Mouse (Mus musculus): ENCODE measurements around the gene Alox12b. TPM values are rescaled to one million over a fixed set of nuclear protein-coding genes. Genes with fewer than 3 reads are reported as not detected.

Alox12b gene
- polyA plus RNA-seq, 1 experiment from 2014 or later: 0.08 TPM

DNA sequence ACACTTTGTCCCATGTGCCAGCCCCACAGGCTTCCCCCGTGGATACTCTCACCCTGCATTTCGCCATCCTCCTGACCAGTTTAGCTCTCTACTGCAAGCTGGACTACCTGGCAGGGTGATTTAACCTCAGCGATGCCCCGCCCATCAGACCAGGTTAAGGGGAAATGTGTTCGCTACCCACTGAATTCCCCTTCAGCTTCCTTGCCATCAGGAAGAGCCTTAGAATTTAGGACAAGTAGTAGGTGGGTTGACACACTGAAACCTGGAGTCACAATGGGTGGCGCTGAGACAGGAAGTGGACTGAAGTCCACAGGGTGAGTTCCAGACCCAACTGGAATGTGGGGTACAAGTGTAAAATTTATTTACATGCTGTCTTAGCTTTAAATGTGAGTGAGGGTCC lies 41.0 kb downstream of the Alox12b start, which contains the start of gene Alox8:
Gene Alox8 (minus strand): TSS at position 101 of the 400 bp plus-strand sequence.
- Histone ChIP-seq H3K4me1 (replicated peaks; ENCODE audit: control insufficient read depth, insufficient read depth, low read length) (0 out of 2 replicates have a peak, but pooled peaks cover 3% of the 10 kb centered on the region), H3K9me3 (ENCODE audit: control insufficient read depth, low read length) (no peaks in the 10 kb centered on the region), H3K27me3 (ENCODE audit: control insufficient read depth, insufficient read depth, low read length) (peaks cover 19% of the 10 kb centered on the region), H3K27ac (ENCODE audit: low read depth, low read length) (no peak within 1 kb of the TSS), H3K4me2 (ENCODE audit: low read depth, low read length, severe bottlenecking) (peak within 1 kb of the TSS; percentile 37; the same call in 1 of the 2 replicates), H3K4me3 (ENCODE audit: low read depth, low read length) (peak within 1 kb of the TSS; percentile 15; the same call in 1 of the 2 replicates), H3K36me3 (ENCODE audit: control insufficient read depth, insufficient read depth, low read length) (no peaks in the 10 kb centered on the region), H3K9ac (ENCODE audit: low read length) (peak within 1 kb of the TSS; percentile 20)
- WGBS: 31% methylated on average over 6 of the region's 6 CpGs
- ATAC-seq (replicated peaks; ENCODE audit: low FRiP score) (no peak), DNase-seq (ENCODE audit: low spot score) (peak; percentile 44)

DNA sequence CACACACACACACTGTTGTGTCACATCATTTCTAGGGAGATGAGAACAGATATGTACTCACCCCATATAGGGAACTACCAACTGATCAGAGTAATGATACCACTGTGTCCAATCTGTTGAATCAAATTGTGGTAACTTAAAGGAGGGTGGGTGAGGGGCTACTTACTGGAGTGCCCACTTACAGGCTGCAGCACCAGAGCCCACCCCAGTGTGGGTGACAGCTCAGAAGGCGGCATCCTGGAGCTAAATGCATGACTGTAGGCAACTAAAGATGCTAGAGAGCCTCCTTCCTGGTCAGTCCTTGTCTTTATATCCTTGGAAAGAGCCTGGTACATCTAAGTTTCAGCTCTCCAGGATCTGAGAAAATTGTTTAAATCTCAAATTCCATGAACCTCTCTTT lies 42.5 kb downstream of the Alox12b start:
- no peak for ATAC-seq (replicated peaks; ENCODE audit: low FRiP score)
- 81% methylated on average over 1 of the region's 1 CpGs for WGBS

DNA sequence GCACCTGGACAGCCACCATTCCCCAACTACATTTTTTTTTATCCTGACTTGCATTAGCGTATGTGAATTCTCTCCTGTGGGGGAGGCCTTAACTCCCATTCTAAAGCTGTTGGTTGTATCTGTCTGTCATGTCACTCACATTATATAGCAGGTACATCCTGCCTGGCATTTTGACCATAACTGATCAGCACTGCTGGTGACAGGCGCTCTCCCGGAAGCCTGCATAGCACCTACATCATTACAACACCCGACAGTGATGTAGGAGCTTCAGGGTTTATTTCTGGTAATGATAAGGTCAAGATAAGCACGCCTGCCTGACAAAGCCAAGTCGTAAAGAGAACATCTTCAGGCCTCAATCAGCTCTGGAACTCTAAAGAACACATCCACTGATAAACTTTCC lies 43.4 kb downstream of the Alox12b start:
- no peak overlapping the region for H3K4me3 ChIP-seq (ENCODE audit: low read depth, low read length)
- no peak overlapping the region for H3K27ac ChIP-seq (ENCODE audit: low read depth, low read length)
- no peak overlapping the region for H3K4me2 ChIP-seq (ENCODE audit: low read depth, low read length, severe bottlenecking)
- H3K27me3 ChIP-seq (ENCODE audit: control insufficient read depth, insufficient read depth, low read length): peaks cover 19% of the 10 kb centered on the region
- H3K36me3 ChIP-seq (ENCODE audit: control insufficient read depth, insufficient read depth, low read length): no peaks in the 10 kb centered on the region
- ATAC-seq (replicated peaks; ENCODE audit: low FRiP score) (no peak), DNase-seq (ENCODE audit: low spot score) (no peak)
- 0 out of 2 replicates have a peak, but pooled peaks cover 3% of the 10 kb centered on the region for H3K4me1 ChIP-seq (replicated peaks; ENCODE audit: control insufficient read depth, insufficient read depth, low read length)
- 81% methylated on average over 6 of the region's 6 CpGs for WGBS
- H3K9me3 ChIP-seq (ENCODE audit: control insufficient read depth, low read length): no peaks in the 10 kb centered on the region
- no peak overlapping the region for H3K9ac ChIP-seq (ENCODE audit: low read length)

More for the DNA sequence above, 42.5 kb downstream of the Alox12b start:
- DNase-seq (ENCODE audit: low spot score): peak; percentile 9
- no peaks in the 10 kb centered on the region for H3K36me3 ChIP-seq (ENCODE audit: control insufficient read depth, insufficient read depth, low read length)
- H3K4me1 ChIP-seq (replicated peaks; ENCODE audit: control insufficient read depth, insufficient read depth, low read length): 0 out of 2 replicates have a peak, but pooled peaks cover 3% of the 10 kb centered on the region
- peaks cover 19% of the 10 kb centered on the region for H3K27me3 ChIP-seq (ENCODE audit: control insufficient read depth, insufficient read depth, low read length)
- no peak overlapping the region for H3K4me2 ChIP-seq (ENCODE audit: low read depth, low read length, severe bottlenecking)
- H3K4me3 ChIP-seq (ENCODE audit: low read depth, low read length): no peak overlapping the region
- no peak overlapping the region for H3K27ac ChIP-seq (ENCODE audit: low read depth, low read length)
- no peaks in the 10 kb centered on the region for H3K9me3 ChIP-seq (ENCODE audit: control insufficient read depth, low read length)
- H3K9ac ChIP-seq (ENCODE audit: low read length): no peak overlapping the region

DNA sequence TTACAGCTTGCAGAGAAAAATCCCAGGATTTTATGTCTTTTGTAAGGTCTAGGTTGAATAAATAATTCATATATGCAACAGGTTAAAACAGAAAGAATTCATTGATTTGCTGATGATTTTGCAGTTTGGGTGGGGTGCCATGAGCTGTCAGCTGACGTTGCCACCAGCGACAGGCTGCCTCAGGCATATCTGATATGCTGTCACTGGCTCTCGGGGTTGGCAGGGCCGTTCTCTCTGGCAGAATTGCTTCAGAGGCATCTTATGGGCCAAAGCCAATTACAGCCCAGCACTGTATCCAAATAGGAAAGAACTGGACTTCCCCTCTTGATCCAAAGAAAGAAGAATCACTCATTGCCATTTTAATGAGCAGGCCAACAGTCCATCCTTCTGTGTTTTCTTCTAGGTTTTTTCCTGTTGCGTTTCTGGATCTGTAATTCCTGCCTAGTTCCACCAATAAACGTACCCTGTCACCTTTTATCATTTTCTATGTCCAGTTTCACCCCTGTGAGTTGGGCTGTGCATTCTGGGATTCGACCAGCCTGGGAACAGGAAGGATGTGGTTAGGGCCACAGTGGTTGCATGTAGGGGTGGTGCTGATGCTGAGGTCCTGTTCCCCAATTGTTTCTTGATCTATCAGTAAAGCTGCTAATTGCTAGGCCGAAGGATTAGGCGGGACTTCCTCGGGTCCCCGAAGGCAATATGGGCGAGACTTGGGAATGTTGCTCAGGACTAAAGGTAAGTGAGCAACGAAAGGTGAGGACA lies 45.9 kb downstream of the Alox12b start:
- Histone ChIP-seq H3K27ac (ENCODE audit: low read depth, low read length) (no peak overlapping the region), H3K4me1 (replicated peaks; ENCODE audit: control insufficient read depth, insufficient read depth, low read length) (no peaks in the 10 kb centered on the region), H3K9ac (ENCODE audit: low read length) (no peak overlapping the region), H3K27me3 (ENCODE audit: control insufficient read depth, insufficient read depth, low read length) (peaks cover 3% of the 10 kb centered on the region), H3K4me2 (ENCODE audit: low read depth, low read length, severe bottlenecking) (no peak overlapping the region), H3K36me3 (ENCODE audit: control insufficient read depth, insufficient read depth, low read length) (no peaks in the 10 kb centered on the region), H3K4me3 (ENCODE audit: low read depth, low read length) (no peak overlapping the region), H3K9me3 (ENCODE audit: control insufficient read depth, low read length) (no peaks in the 10 kb centered on the region)
- 85% methylated on average over 13 of the region's 13 CpGs for WGBS
- ATAC-seq (replicated peaks; ENCODE audit: low FRiP score): no peak
- no peak for DNase-seq (ENCODE audit: low spot score)

DNA sequence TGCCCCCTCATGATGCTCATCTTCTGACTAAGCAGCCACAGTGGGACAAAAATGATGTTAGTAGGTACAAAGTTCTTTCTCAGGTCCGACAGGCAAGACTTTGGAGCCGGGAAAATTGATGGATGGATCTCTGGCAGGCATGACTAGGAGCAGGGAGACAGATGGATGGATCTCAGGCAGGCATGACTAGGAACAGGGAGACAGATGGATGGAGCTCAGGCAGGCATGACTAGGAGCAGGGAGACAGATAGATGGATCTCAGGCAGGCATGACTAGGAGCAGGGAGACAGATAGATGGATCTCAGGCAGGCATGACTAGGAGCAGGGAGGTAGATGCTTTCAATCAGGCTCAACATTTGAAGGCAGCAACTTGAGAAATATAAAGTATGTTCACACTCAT lies 54.6 kb downstream of the Alox12b start:
- Histone ChIP-seq H3K4me2 (ENCODE audit: low read depth, low read length, severe bottlenecking) (no peak overlapping the region), H3K9ac (ENCODE audit: low read length) (no peak overlapping the region), H3K4me3 (ENCODE audit: low read depth, low read length) (no peak overlapping the region), H3K27ac (ENCODE audit: low read depth, low read length) (no peak overlapping the region), H3K9me3 (ENCODE audit: control insufficient read depth, low read length) (no peaks in the 10 kb centered on the region), H3K36me3 (ENCODE audit: control insufficient read depth, insufficient read depth, low read length) (no peaks in the 10 kb centered on the region), H3K4me1 (replicated peaks; ENCODE audit: control insufficient read depth, insufficient read depth, low read length) (no peaks in the 10 kb centered on the region), H3K27me3 (ENCODE audit: control insufficient read depth, insufficient read depth, low read length) (no peaks in the 10 kb centered on the region)
- WGBS: 54% methylated on average over 2 of the region's 2 CpGs
- ATAC-seq (replicated peaks; ENCODE audit: low FRiP score) (no peak), DNase-seq (ENCODE audit: low spot score) (no peak)

DNA sequence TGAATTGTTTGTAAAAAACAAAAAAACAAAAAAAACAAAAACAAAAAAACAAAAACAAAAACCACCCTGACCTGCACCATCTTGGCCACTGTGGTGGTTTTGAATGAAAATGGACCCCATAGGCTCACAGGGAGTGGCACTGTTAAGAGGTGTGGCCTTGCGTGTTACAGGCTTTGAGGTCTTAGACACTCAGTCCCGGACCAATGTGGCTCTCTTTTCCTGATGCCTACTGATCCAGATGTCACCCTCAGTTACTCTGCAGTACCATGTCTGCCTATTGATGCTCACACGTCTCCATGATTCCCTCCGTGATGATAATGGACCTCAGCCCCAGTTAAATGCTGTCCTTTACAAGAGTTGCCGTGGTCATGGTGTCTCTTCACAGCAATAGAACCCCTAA lies 60.6 kb downstream of the Alox12b start:
- no peak overlapping the region for H3K9ac ChIP-seq (ENCODE audit: low read length)
- no peak for DNase-seq (ENCODE audit: low spot score)
- H3K36me3 ChIP-seq (ENCODE audit: control insufficient read depth, insufficient read depth, low read length): no peaks in the 10 kb centered on the region
- no peak for ATAC-seq (replicated peaks; ENCODE audit: low FRiP score)
- H3K4me1 ChIP-seq (replicated peaks; ENCODE audit: control insufficient read depth, insufficient read depth, low read length): no peaks in the 10 kb centered on the region
- H3K4me3 ChIP-seq (ENCODE audit: low read depth, low read length): no peak overlapping the region
- no peak overlapping the region for H3K4me2 ChIP-seq (ENCODE audit: low read depth, low read length, severe bottlenecking)
- 88% methylated on average over 5 of the region's 5 CpGs for WGBS
- no peak overlapping the region for H3K27ac ChIP-seq (ENCODE audit: low read depth, low read length)
- H3K9me3 ChIP-seq (ENCODE audit: control insufficient read depth, low read length): no peaks in the 10 kb centered on the region
- no peaks in the 10 kb centered on the region for H3K27me3 ChIP-seq (ENCODE audit: control insufficient read depth, insufficient read depth, low read length)

DNA sequence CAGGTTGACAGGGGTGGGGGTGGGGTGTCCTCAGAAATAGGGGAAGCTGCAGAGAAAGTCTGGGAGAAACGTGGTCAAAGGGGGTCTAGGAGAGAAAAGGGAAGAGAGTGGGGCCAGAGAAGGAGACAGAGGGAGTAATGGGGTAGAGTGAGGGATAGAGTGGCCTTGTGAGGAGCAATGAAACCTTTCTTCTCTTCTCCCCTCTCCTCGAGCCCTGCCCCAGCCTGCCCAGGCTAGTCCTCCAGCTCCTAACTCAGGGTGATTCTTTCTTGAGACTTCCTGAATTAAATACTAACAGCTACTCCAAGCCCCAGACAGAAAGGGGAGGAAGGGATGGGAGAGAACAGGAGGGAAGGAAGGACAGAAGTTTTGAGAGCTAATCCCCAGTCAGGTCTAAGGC lies 61.9 kb downstream of the Alox12b start:
- Histone ChIP-seq H3K9me3 (ENCODE audit: control insufficient read depth, low read length) (no peaks in the 10 kb centered on the region), H3K27ac (ENCODE audit: low read depth, low read length) (no peak overlapping the region), H3K4me3 (ENCODE audit: low read depth, low read length) (no peak overlapping the region), H3K27me3 (ENCODE audit: control insufficient read depth, insufficient read depth, low read length) (no peaks in the 10 kb centered on the region), H3K4me1 (replicated peaks; ENCODE audit: control insufficient read depth, insufficient read depth, low read length) (no peaks in the 10 kb centered on the region), H3K9ac (ENCODE audit: low read length) (no peak overlapping the region), H3K4me2 (ENCODE audit: low read depth, low read length, severe bottlenecking) (no peak overlapping the region), H3K36me3 (ENCODE audit: control insufficient read depth, insufficient read depth, low read length) (no peaks in the 10 kb centered on the region)
- ATAC-seq (replicated peaks; ENCODE audit: low FRiP score) (no peak), DNase-seq (ENCODE audit: low spot score) (no peak)
- 67% methylated on average over 2 of the region's 2 CpGs for WGBS

All from forebrain, embryonic 11.5 days (tissue).